Mouse (Mus musculus) spleen, adult 2 months (tissue): ENCODE measurements at regions not wholly inside any gene's neighbourhood (a gene's known extent, or its start where the extent isn't known, plus 50 kb on each side); places are given as distances from the start of the nearest gene placed in this dataset.

ENCODE experiments used
- CTCF ChIP-seq: fragments of 200-500 bp; IDR thresholded peaks from 2 replicates; pipeline ENCODE4 v1.5.1; 2011; ENCODE audit warnings: mild to moderate bottlenecking, inconsistent platforms; ENCODE audit not compliant: insufficient read depth, insufficient read length, insufficient replicate concordance; ENCODE audit errors: extremely low read depth
- POLR2A ChIP-seq: fragments of 200-500 bp; IDR thresholded peaks from 2 replicates; pipeline ENCODE4 v1.6.1; 2011; ENCODE audit warnings: low read depth, low read length, inconsistent platforms

- no peak for TF ChIP-seq CTCF
- no peak for TF ChIP-seq POLR2A
Measured at GRCm38 (mm10) chr10:126492211-126492610, 408.9 kb downstream of the Atp23 start.
